Mouse (Mus musculus): Measurements from ENCODE around the gene Psmb10. TPM values are rescaled to one million over a fixed set of nuclear protein-coding genes. Genes with fewer than 3 reads are reported as not detected.

The Psmb10 gene
- polyA plus RNA-seq, 1 experiment: 11.3 TPM

GRCm38 (mm10) chr8:105930602-105931001 lies 7.6 kb downstream of the Psmb10 start:
- Histone ChIP-seq H3K27ac (ENCODE audit: control insufficient read depth, insufficient read depth, low read depth, low read length) (no peak overlapping the region), H3K27me3 (ENCODE audit: control insufficient read depth, insufficient read depth, low read length) (no peaks in the 10 kb centered on the region), H3K36me3 (ENCODE audit: control insufficient read depth, insufficient read depth, low read length) (no peaks in the 10 kb centered on the region), H3K4me1 (ENCODE audit: control insufficient read depth, insufficient read depth, low read length) (no peaks in the 10 kb centered on the region), H3K4me3 (ENCODE audit: control insufficient read depth, low read depth, low read length) (no peak overlapping the region)
- TF ChIP-seq POLR2A (IDR thresholded peaks at IDR 0.05; ENCODE audit: control insufficient read depth, low read depth, low read length): no peak
- TF ChIP-seq CTCF (IDR thresholded peaks at IDR 0.05; ENCODE audit: control insufficient read depth, insufficient read depth, insufficient replicate concordance, low read depth, low read length): peak; percentile 86; the same call in 1 of the 2 replicates

GRCm38 (mm10) chr8:105925123-105925522 lies 13.1 kb downstream of the Psmb10 start:
- Histone ChIP-seq H3K27ac (ENCODE audit: control insufficient read depth, insufficient read depth, low read depth, low read length) (0 out of 2 replicates have a peak overlapping the region, but pooled peaks have one; percentile 6), H3K4me3 (ENCODE audit: control insufficient read depth, low read depth, low read length) (no peak overlapping the region), H3K36me3 (ENCODE audit: control insufficient read depth, insufficient read depth, low read length) (no peaks in the 10 kb centered on the region), H3K27me3 (ENCODE audit: control insufficient read depth, insufficient read depth, low read length) (no peaks in the 10 kb centered on the region), H3K4me1 (ENCODE audit: control insufficient read depth, insufficient read depth, low read length) (no peaks in the 10 kb centered on the region)
- TF ChIP-seq CTCF (IDR thresholded peaks at IDR 0.05; ENCODE audit: control insufficient read depth, insufficient read depth, insufficient replicate concordance, low read depth, low read length) (no peak), POLR2A (IDR thresholded peaks at IDR 0.05; ENCODE audit: control insufficient read depth, low read depth, low read length) (no peak)

GRCm38 (mm10) chr8:105919390-105919789 lies 18.9 kb downstream of the Psmb10 start:
- H3K4me3 ChIP-seq (ENCODE audit: control insufficient read depth, low read depth, low read length): no peak overlapping the region
- no peak overlapping the region for H3K27ac ChIP-seq (ENCODE audit: control insufficient read depth, insufficient read depth, low read depth, low read length)
- no peaks in the 10 kb centered on the region for H3K36me3 ChIP-seq (ENCODE audit: control insufficient read depth, insufficient read depth, low read length)
- TF ChIP-seq CTCF (IDR thresholded peaks at IDR 0.05; ENCODE audit: control insufficient read depth, insufficient read depth, insufficient replicate concordance, low read depth, low read length) (no peak), POLR2A (IDR thresholded peaks at IDR 0.05; ENCODE audit: control insufficient read depth, low read depth, low read length) (no peak)
- H3K27me3 ChIP-seq (ENCODE audit: control insufficient read depth, insufficient read depth, low read length): no peaks in the 10 kb centered on the region
- no peaks in the 10 kb centered on the region for H3K4me1 ChIP-seq (ENCODE audit: control insufficient read depth, insufficient read depth, low read length)

GRCm38 (mm10) chr8:105900941-105901616 lies 37.2 kb downstream of the Psmb10 start:
- no peaks in the 10 kb centered on the region for H3K36me3 ChIP-seq (ENCODE audit: control insufficient read depth, insufficient read depth, low read length)
- H3K27me3 ChIP-seq (ENCODE audit: control insufficient read depth, insufficient read depth, low read length): no peaks in the 10 kb centered on the region
- no peak for TF ChIP-seq CTCF (IDR thresholded peaks at IDR 0.05; ENCODE audit: control insufficient read depth, insufficient read depth, insufficient replicate concordance, low read depth, low read length)
- TF ChIP-seq POLR2A (IDR thresholded peaks at IDR 0.05; ENCODE audit: control insufficient read depth, low read depth, low read length): no peak
- H3K4me1 ChIP-seq (ENCODE audit: control insufficient read depth, insufficient read depth, low read length): peaks cover 4% of the 10 kb centered on the region; the same call in 1 of the 2 replicates
- H3K27ac ChIP-seq (ENCODE audit: control insufficient read depth, insufficient read depth, low read depth, low read length): peak overlapping the region; percentile 84
- H3K4me3 ChIP-seq (ENCODE audit: control insufficient read depth, low read depth, low read length): peak overlapping the region; percentile 86

- no peaks in the 10 kb centered on the region for H3K27me3 ChIP-seq (ENCODE audit: control insufficient read depth, insufficient read depth, low read length)
- H3K36me3 ChIP-seq (ENCODE audit: control insufficient read depth, insufficient read depth, low read length): no peaks in the 10 kb centered on the region
- H3K27ac ChIP-seq (ENCODE audit: control insufficient read depth, insufficient read depth, low read depth, low read length): peak within 1 kb of the TSS; percentile 84
- H3K4me1 ChIP-seq (ENCODE audit: control insufficient read depth, insufficient read depth, low read length): peaks cover 4% of the 10 kb centered on the region; the same call in 1 of the 2 replicates
- TF ChIP-seq CTCF (IDR thresholded peaks at IDR 0.05; ENCODE audit: control insufficient read depth, insufficient read depth, insufficient replicate concordance, low read depth, low read length) (no peak), POLR2A (IDR thresholded peaks at IDR 0.05; ENCODE audit: control insufficient read depth, low read depth, low read length) (peak; percentile 83)
- H3K4me3 ChIP-seq (ENCODE audit: control insufficient read depth, low read depth, low read length): peak within 1 kb of the TSS; percentile 86
These were observed 37.9 kb downstream of the Psmb10 start, which contains the start of gene Pskh1 for GRCm38 (mm10) chr8:105900180-105900940. Gene Pskh1, plus strand, starts transcription at chr8:105900441.

- Histone ChIP-seq H3K4me3 (ENCODE audit: control insufficient read depth, low read depth, low read length) (no peak overlapping the region), H3K27me3 (ENCODE audit: control insufficient read depth, insufficient read depth, low read length) (no peaks in the 10 kb centered on the region), H3K4me1 (ENCODE audit: control insufficient read depth, insufficient read depth, low read length) (peaks cover 6% of the 10 kb centered on the region; the same call in 1 of the 2 replicates), H3K36me3 (ENCODE audit: control insufficient read depth, insufficient read depth, low read length) (no peaks in the 10 kb centered on the region), H3K27ac (ENCODE audit: control insufficient read depth, insufficient read depth, low read depth, low read length) (no peak overlapping the region)
- TF ChIP-seq POLR2A (IDR thresholded peaks at IDR 0.05; ENCODE audit: control insufficient read depth, low read depth, low read length): no peak
- TF ChIP-seq CTCF (IDR thresholded peaks at IDR 0.05; ENCODE audit: control insufficient read depth, insufficient read depth, insufficient replicate concordance, low read depth, low read length): no peak
These were observed 40.3 kb downstream of the Psmb10 start for GRCm38 (mm10) chr8:105897801-105898480.

- H3K27me3 ChIP-seq (ENCODE audit: control insufficient read depth, insufficient read depth, low read length): no peaks in the 10 kb centered on the region
- no peak for TF ChIP-seq POLR2A (IDR thresholded peaks at IDR 0.05; ENCODE audit: control insufficient read depth, low read depth, low read length)
- TF ChIP-seq CTCF (IDR thresholded peaks at IDR 0.05; ENCODE audit: control insufficient read depth, insufficient read depth, insufficient replicate concordance, low read depth, low read length): no peak
- no peak within 1 kb of the TSS for H3K27ac ChIP-seq (ENCODE audit: control insufficient read depth, insufficient read depth, low read depth, low read length)
- peaks cover 3% of the 10 kb centered on the region for H3K36me3 ChIP-seq (ENCODE audit: control insufficient read depth, insufficient read depth, low read length)
- no peak within 1 kb of the TSS for H3K4me3 ChIP-seq (ENCODE audit: control insufficient read depth, low read depth, low read length)
- peaks cover 2% of the 10 kb centered on the region; the same call in 1 of the 2 replicates for H3K4me1 ChIP-seq (ENCODE audit: control insufficient read depth, insufficient read depth, low read length)
These were observed 44.9 kb downstream of the Psmb10 start, which contains the start of gene Nrn1l for GRCm38 (mm10) chr8:105893339-105893738. Gene Nrn1l, plus strand, starts transcription at chr8:105893567.

Data from testis, adult 2 months (tissue).